Mouse (Mus musculus): ENCODE results near the gene Lztr1.

- TF ChIP-seq CTCF (IDR thresholded peaks at IDR 0.05; ENCODE audit: borderline replicate concordance, insufficient read depth, low read depth, low read length) = no peak
- no peak for TF ChIP-seq POLR2A (IDR thresholded peaks at IDR 0.05; ENCODE audit: borderline replicate concordance, insufficient read depth, low read length)
Measured at GRCm38 (mm10) chr16:17478331-17478943, 30.1 kb upstream of the Lztr1 start.

All from cerebellum, adult 2 months (tissue).